Mouse (Mus musculus) bone marrow macrophage, adult 2 months (primary cell): ENCODE measurements around the gene Ntm. TPM values are rescaled to one million over a fixed set of nuclear protein-coding genes. Genes with fewer than 3 reads are reported as not detected.

ENCODE experiments used
- H3K27ac ChIP-seq: 2 replicates; pipeline ENCODE4 v1.5.1; 2012; ENCODE audit warnings: low read depth, low read length; ENCODE audit not compliant: insufficient read depth
- H3K4me1 ChIP-seq: 2 replicates; pipeline ENCODE4 v1.6.1; 2012; ENCODE audit warnings: low read length; ENCODE audit not compliant: control insufficient read depth, insufficient read depth
- H3K4me3 ChIP-seq: 2 replicates; pipeline ENCODE4 v1.5.1; 2012; ENCODE audit warnings: mild to moderate bottlenecking, low read length, moderate library complexity; ENCODE audit not compliant: insufficient read depth
- CTCF ChIP-seq: IDR thresholded peaks from 2 replicates; pipeline ENCODE4 v1.5.1; 2012; ENCODE audit warnings: low read depth, mild to moderate bottlenecking, low read length, moderate library complexity
- POLR2A ChIP-seq: IDR thresholded peaks from 2 replicates; pipeline ENCODE4 v1.6.1; 2012; ENCODE audit warnings: mild to moderate bottlenecking, low read depth, low read length, borderline replicate concordance
- polyA plus RNA-seq: library from polyadenylated mRNA; stranded (reverse); fragments of >200 nt; gene quantifications from 2 replicates; pipeline ENCODE4 v1.2.4, GENCODE M21; 2012; ENCODE audit not compliant: missing spikeins, insufficient read depth, insufficient read length

Gene Ntm
- polyA plus RNA-seq, 1 experiment, result not detected

DNA sequence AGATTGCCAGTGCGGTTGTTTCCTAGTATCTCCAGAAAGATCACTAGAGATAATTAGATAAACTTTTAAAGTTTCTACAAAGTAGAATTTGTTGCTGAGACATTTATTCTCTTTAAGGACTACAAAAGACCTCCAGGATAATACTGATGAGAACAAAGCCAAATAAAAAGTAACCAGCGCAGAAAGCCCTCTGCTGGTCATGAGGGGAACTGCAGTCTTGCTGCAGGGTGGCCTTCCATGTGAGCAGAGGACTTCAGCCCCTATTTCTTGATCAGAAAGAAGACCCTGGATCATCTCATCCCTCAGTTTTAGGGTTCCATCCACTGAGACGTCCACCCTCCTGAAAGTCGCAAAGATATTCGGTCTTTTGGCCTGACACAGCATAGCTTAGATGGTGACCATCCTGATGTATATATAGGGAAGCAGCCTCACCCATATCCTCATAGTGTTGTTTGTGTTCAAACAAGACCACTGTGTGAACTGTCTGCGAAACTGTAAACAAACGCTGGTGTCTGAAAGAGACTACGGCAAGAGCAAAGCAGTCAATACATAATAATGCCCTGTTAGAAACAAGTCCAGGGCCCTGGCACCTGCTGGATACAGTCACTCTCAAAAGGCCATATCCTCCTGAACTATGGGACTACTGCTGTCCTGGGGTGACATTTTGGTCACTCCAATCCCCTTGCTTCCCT, 553.6 kb downstream of the Ntm start:
- Histone ChIP-seq H3K27ac (no peak overlapping the region), H3K4me3 (no peak overlapping the region), H3K4me1 (no peaks in the 10 kb centered on the region)
- TF ChIP-seq POLR2A (no peak), CTCF (peak; percentile 64)

DNA sequence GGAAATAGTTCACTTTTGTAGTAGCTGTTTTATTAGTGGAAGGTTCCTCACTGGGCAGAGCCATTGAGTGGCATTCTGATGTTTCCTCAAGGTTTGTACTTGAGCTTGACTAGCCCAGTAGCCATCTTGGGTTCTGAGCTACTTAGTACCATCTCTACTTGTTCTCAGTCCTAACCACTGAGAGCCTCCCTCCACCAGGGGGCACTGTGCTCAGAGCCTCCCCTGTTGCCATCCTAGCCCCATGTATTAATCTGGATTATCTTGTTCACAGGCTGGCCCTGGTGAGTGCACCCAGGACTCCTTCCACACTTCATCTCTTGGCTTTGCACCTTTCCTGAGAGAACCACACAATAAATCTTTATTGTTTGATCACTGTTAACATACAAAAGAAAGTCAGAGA, 555.0 kb downstream of the Ntm start:
- TF ChIP-seq POLR2A (no peak), CTCF (no peak; the same call in 1 of the 2 replicates)
- Histone ChIP-seq H3K27ac (no peak overlapping the region), H3K4me3 (no peak overlapping the region), H3K4me1 (no peaks in the 10 kb centered on the region)

DNA sequence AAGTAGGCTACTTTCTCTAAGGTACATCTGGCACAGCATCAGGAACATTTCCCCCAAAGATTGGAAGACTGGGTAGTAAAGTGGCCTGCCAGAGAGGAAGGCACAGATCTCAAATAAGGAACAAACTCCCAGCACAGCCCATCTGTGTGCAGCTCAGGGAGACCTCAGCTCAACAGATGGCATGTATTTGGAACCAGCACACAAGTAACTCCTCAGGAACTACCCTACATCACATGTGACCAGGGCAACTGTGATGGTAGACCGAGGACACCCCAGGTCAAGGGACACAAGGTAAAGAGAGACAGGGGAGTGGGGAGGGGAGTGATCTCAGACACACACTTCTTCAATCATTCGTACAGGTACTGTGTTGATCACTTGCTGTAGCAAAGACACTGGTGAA, 556.0 kb downstream of the Ntm start:
- Histone ChIP-seq H3K27ac (no peak overlapping the region), H3K4me3 (no peak overlapping the region), H3K4me1 (no peaks in the 10 kb centered on the region)
- TF ChIP-seq POLR2A (no peak), CTCF (no peak)

GRCm38 (mm10) chr9:29406046-29406445, 556.9 kb downstream of the Ntm start:
- no peak overlapping the region for H3K27ac ChIP-seq
- no peaks in the 10 kb centered on the region for H3K4me1 ChIP-seq
- no peak for TF ChIP-seq POLR2A
- TF ChIP-seq CTCF, result no peak
- H3K4me3 ChIP-seq, result no peak overlapping the region

DNA sequence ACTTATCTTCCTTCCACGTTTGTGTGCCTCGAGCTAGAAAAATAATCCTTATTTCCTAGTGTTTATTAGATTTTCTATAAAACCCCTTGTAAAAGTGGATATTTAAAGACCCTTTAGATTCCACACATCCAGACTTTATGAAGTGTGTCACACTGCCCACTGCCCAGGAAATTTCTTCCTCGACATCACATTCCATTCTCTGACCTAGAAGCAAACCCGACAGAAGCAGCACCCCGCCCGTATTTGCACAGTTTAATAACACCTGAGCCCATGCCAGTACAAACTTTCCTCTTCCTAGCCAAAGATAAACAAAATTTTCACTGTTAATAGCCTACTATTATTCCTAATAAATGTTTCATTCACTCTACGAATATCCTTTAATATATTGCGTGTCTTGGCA, 562.8 kb downstream of the Ntm start:
- TF ChIP-seq CTCF (no peak), POLR2A (no peak)

GRCm38 (mm10) chr9:29396101-29396500, 566.8 kb downstream of the Ntm start:
- no peak for TF ChIP-seq CTCF
- TF ChIP-seq POLR2A, result no peak
- Histone ChIP-seq H3K4me1 (no peaks in the 10 kb centered on the region), H3K4me3 (no peak overlapping the region), H3K27ac (no peak overlapping the region)

More for the DNA sequence above, 562.8 kb downstream of the Ntm start:
- Histone ChIP-seq H3K4me3 (no peak overlapping the region), H3K27ac (no peak overlapping the region), H3K4me1 (no peaks in the 10 kb centered on the region)

DNA sequence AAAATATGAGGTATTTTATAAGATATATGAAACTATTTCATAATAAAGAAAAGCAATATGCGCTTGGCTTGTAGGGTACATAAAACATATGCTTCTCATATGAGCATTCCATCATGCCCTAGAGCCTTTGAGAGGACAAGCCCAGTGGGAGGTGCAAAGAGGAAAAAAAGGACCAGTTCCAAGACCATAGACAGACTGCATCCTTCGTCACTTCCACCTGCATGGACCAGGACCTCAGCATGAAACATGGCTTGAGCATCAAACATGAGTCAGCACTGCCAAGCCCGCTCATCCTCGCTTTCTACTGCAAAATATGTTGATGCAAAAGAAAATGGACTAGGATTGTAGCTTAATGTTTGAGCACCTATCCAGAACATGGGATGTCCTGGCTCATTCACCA, 569.8 kb downstream of the Ntm start:
- Histone ChIP-seq H3K4me1 (no peaks in the 10 kb centered on the region), H3K27ac (no peak overlapping the region), H3K4me3 (no peak overlapping the region)
- no peak for TF ChIP-seq CTCF
- TF ChIP-seq POLR2A, result no peak

- Histone ChIP-seq H3K4me1 (no peaks in the 10 kb centered on the region), H3K4me3 (no peak overlapping the region), H3K27ac (no peak overlapping the region)
- TF ChIP-seq POLR2A (no peak), CTCF (no peak)
Observed at GRCm38 (mm10) chr9:29390796-29391517, 572.0 kb downstream of the Ntm start.

DNA sequence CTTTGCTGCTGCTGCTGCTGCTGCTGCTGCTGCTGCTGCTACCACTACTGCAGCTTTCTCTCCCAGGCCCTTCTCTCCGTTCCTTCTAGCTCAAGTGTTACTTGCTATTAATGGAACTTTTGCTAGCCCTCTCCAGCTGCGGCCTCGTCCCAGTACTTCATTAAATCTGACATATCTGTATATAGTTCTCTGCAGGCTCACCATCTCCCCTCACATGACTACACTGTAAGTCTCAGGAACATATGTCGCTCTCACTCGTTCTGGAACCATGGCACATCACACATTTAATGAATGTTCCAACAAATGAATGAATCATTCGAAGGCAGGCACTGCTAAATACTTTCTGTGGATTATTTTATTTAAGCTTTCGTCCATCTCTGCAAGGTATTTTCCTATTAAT, 573.7 kb downstream of the Ntm start:
- no peaks in the 10 kb centered on the region for H3K4me1 ChIP-seq
- no peak for TF ChIP-seq POLR2A
- TF ChIP-seq CTCF, result no peak
- H3K27ac ChIP-seq, result no peak overlapping the region
- H3K4me3 ChIP-seq, result no peak overlapping the region

GRCm38 (mm10) chr9:29387136-29387535, 575.8 kb downstream of the Ntm start:
- Histone ChIP-seq H3K4me3 (no peak overlapping the region), H3K27ac (no peak overlapping the region), H3K4me1 (no peaks in the 10 kb centered on the region)
- no peak for TF ChIP-seq POLR2A
- no peak for TF ChIP-seq CTCF
